Mouse (Mus musculus) midbrain, embryonic 15.5 days (tissue): ENCODE measurements around the gene Pawr. TPM values are rescaled to one million over a fixed set of nuclear protein-coding genes. Genes with fewer than 3 reads are reported as not detected.
"Not testable (repeated sequence)": the region's sequence is repeated elsewhere in the genome, so short reads cannot be mapped to it uniquely, and the experiment has no call there.

Experiments used
- ATAC-seq: fragments of 200-750 bp; cut with Nextera tagmentation; replicated peaks from 2 replicates; pipeline ENCODE4 v1.8.0; 2017; ENCODE audit warnings: moderate TSS enrichment
- H3K27ac ChIP-seq: fragments of 300-500 bp; sonication (generic); 2 replicates; pipeline ENCODE4 v1.5.1; 2015; ENCODE audit warnings: mild to moderate bottlenecking, inconsistent platforms
- H3K27me3 ChIP-seq: fragments of 300-500 bp; sonication (generic); replicated peaks from 2 replicates; pipeline ENCODE4 v1.6.1; 2015; ENCODE audit warnings: inconsistent platforms
- H3K36me3 ChIP-seq: fragments of 300-500 bp; sonication (generic); replicated peaks from 2 replicates; pipeline ENCODE4 v1.6.1; 2015; ENCODE audit warnings: inconsistent platforms
- H3K4me1 ChIP-seq: fragments of 300-500 bp; sonication (generic); 2 replicates; pipeline ENCODE4 v1.6.1; 2015; ENCODE audit warnings: inconsistent platforms
- H3K4me2 ChIP-seq: fragments of 300-500 bp; sonication (generic); 2 replicates; pipeline ENCODE4 v1.6.1; 2015; ENCODE audit warnings: inconsistent platforms, mild to moderate bottlenecking, moderate library complexity
- H3K4me3 ChIP-seq: fragments of 300-500 bp; sonication (generic); 2 replicates; pipeline ENCODE4 v1.5.1; 2015; ENCODE audit warnings: mild to moderate bottlenecking, inconsistent platforms
- H3K9ac ChIP-seq: fragments of 300-500 bp; sonication (generic); 2 replicates; pipeline ENCODE4 v1.6.1; 2015; ENCODE audit warnings: mild to moderate bottlenecking, inconsistent platforms
- H3K9me3 ChIP-seq: fragments of 300-500 bp; sonication (generic); 2 replicates; pipeline ENCODE4 v1.6.1; 2016; ENCODE audit warnings: inconsistent platforms
- WGBS: fragments of 180-500 bp; shearing (Covaris S2); methylation state at CpG from one replicate; pipeline ENCODE4 v1.1.7; 2015; ENCODE audit warnings: mixed read lengths; 5-methylcytosine and 5-hydroxymethylcytosine counted together
- polyA plus RNA-seq: library from polyadenylated mRNA; unstranded; fragments of >200 nt; fragmentation: Nextera tagmentation; extraction: Ambion mirVana; gene quantifications from 2 replicates; pipeline ENCODE4 v1.2.1, GENCODE M21; 2015

Pawr gene
- polyA plus RNA-seq, 1 experiment from 2014 or later = 2.5 TPM

DNA sequence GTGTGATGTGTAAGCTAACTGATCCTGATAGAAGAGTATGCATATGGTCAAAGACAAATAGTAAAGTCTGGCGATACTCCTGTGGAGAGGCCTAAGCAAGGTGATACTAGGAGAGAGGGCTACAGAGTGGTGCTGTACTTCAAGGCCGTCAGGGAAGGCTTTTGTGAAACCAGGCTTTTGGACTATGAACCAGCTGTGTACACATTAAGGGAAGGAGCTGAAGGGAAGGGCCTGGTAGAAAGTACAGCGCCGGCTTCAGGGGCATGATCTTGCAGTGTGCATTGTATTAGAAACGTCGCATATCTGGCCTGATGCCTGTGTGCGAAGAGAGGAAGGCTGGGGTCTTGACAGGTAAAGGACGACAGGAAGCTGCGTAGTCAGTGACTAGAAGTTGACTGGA lies 13.2 kb downstream of the Pawr start:
- Histone ChIP-seq H3K4me1 (no peaks in the 10 kb centered on the region), H3K27me3 (no peaks in the 10 kb centered on the region), H3K27ac (no peak overlapping the region), H3K36me3 (no peaks in the 10 kb centered on the region), H3K9ac (no peak overlapping the region), H3K4me3 (no peak overlapping the region), H3K4me2 (no peak overlapping the region), H3K9me3 (no peaks in the 10 kb centered on the region)
- WGBS = 95% methylated on average over 9 of the region's 9 CpGs
- no peak for ATAC-seq

DNA sequence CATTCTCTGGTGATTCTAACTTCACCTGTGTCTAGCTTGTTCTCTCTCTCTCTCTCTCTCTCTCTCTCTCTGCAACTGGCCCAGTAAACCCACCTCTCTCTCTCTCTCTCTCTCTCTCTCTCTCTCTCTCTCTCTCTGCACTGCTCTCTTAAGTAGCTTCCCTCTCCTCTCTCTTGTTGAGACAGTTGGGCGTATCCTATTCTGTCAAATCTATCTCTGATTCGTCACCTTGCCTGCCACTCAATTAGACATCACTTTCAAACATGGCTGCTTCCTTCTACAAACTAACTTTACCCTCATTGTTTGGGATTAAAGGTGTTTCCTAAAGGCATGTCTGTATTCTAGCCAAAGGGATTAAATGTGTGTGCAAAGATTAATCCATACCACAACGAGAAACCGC lies 14.4 kb downstream of the Pawr start:
- not testable (repeated sequence) for H3K4me3 ChIP-seq, H3K27ac ChIP-seq, H3K4me2 ChIP-seq, H3K27me3 ChIP-seq, H3K9me3 ChIP-seq, H3K4me1 ChIP-seq, H3K36me3 ChIP-seq, ATAC-seq, H3K9ac ChIP-seq
- 95% methylated on average over 4 of the region's 4 CpGs for WGBS

DNA sequence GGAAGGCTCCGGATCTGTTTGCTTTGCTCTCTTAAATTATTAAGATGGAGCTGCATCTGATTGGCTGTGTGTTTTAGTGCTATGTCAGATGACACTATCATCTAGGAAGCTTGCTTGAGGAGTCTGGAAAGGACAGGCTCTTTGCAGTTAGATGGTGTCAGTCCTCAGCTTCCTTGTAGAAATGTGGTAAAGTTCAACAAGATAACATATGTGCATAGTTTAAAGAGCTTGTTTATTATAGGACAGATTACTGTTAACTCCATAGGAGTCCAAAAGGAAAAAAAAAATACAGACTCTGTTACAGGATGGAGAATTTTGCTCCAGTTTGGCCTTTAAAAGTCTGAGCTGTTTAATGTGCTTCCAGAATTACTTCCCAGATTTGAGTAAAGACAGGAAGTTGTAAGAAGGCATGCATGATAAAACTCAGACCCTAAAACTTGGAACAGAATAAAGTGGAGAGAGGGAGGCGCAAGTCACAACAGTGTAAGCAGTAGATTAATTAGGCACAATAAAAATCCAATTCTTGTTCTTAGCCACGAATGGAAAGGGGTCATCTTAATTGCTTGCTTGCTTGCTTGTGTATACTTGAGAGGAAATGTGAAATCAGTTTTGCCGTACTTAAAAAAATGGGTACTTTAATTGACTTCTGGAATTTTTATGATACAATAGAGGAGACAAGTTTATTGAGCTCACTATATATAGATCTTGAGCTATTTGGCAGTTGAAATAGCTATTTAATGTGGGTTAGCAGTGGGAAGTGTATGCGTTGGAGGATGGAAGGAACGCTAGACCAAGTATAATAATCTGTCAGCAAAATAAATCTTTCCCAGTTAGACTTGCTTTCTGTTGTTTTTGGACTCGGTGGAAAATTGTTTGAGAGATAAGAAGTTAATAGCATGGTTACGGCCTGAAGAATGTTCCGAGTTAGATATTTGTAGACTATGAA lies 18.5 kb downstream of the Pawr start:
- H3K36me3 ChIP-seq = no peaks in the 10 kb centered on the region
- no peak overlapping the region for H3K4me2 ChIP-seq
- no peaks in the 10 kb centered on the region for H3K9me3 ChIP-seq
- H3K9ac ChIP-seq = no peak overlapping the region
- H3K4me1 ChIP-seq = peaks cover 3% of the 10 kb centered on the region; the same call in 1 of the 2 replicates
- no peak overlapping the region for H3K27ac ChIP-seq
- no peaks in the 10 kb centered on the region for H3K27me3 ChIP-seq
- H3K4me3 ChIP-seq = no peak overlapping the region
- 88% methylated on average over 9 of the region's 9 CpGs for WGBS
- ATAC-seq = no peak

DNA sequence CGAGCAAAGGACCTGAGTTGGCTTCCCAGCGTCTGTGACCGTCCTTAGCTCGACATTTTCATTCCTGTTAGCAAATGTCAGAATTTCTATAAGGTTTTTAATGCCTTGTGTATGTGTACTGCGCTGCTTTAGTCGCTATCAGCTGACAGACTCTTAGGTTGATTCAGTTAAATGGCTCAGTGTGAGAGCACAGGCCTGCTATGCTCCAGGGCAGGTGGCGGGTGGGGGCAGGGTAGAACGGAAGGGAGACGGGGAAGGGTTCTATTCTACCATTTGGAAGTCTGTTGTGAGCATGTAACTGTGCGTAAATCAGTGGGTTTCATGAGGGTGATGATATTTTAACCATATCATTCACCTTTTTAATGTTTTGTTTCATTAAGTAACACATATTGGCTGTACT lies 21.0 kb downstream of the Pawr start:
- Histone ChIP-seq H3K4me3 (no peak overlapping the region), H3K4me1 (peaks cover 3% of the 10 kb centered on the region; the same call in 1 of the 2 replicates), H3K27me3 (no peaks in the 10 kb centered on the region), H3K9ac (no peak overlapping the region), H3K27ac (no peak overlapping the region), H3K9me3 (no peaks in the 10 kb centered on the region), H3K4me2 (no peak overlapping the region), H3K36me3 (no peaks in the 10 kb centered on the region)
- WGBS = 88% methylated on average over 10 of the region's 10 CpGs
- no peak for ATAC-seq

DNA sequence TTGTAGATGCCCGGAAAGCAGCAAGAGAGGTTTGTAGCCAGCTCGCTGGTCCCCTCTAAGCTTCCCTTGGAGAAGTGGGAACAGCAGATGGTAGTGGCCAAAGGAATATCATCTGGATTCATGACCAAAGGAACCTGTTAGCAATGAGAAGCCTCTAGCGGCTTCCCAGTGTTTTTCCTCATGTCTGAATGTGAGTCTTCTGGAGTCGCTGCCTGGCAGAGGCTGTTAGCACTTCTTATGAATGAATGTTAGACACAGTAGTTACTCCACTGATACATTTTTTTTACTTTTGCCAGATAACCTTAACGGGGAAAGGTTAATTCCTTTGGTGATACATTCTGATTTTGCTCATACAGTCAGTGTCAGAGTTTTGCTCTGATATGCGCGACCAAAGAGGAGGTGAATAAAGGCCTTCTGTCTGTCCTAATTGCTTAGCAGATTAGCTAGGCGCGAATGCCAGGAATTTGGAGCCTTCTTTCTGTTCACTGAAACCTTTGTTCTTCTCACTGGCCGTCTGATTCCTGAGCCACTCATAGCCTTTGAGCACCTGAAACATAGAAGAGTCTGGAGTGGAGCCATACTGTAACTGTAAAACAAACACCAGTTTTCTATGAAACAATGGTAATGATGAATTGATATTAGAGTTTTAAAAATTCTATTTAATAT lies 22.9 kb downstream of the Pawr start:
- Histone ChIP-seq H3K27ac (no peak overlapping the region), H3K4me1 (peaks cover 3% of the 10 kb centered on the region; the same call in 1 of the 2 replicates), H3K9me3 (no peaks in the 10 kb centered on the region), H3K4me3 (no peak overlapping the region), H3K27me3 (no peaks in the 10 kb centered on the region), H3K4me2 (no peak overlapping the region), H3K9ac (no peak overlapping the region), H3K36me3 (no peaks in the 10 kb centered on the region)
- WGBS = 18% methylated on average over 10 of the region's 10 CpGs
- ATAC-seq = no peak

DNA sequence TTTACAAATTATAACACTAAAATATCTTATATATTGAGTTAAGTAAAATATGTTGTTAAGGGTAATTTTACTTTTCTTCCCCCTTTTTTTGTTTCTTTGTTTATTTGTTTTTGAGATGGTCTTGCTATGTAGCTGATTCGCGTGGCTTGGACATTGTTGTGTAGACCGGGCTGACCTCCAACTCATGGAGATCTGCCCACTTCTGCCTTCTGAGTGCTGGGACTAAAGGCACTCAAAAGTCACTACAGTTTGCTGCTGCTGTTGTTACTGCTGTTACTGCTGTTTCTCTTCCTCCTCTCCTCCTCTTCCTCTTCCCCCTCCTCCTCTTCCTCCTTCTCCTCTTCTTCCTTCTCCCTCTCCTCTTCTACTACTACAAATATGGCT lies 23.5 kb downstream of the Pawr start:
- no peaks in the 10 kb centered on the region for H3K27me3 ChIP-seq
- H3K9me3 ChIP-seq = no peaks in the 10 kb centered on the region
- H3K4me3 ChIP-seq = no peak overlapping the region
- H3K9ac ChIP-seq = no peak overlapping the region
- no peaks in the 10 kb centered on the region for H3K36me3 ChIP-seq
- H3K4me1 ChIP-seq = peaks cover 3% of the 10 kb centered on the region; the same call in 1 of the 2 replicates
- no peak overlapping the region for H3K4me2 ChIP-seq
- H3K27ac ChIP-seq = no peak overlapping the region
- 86% methylated on average over 3 of the region's 3 CpGs for WGBS
- ATAC-seq = no peak

DNA sequence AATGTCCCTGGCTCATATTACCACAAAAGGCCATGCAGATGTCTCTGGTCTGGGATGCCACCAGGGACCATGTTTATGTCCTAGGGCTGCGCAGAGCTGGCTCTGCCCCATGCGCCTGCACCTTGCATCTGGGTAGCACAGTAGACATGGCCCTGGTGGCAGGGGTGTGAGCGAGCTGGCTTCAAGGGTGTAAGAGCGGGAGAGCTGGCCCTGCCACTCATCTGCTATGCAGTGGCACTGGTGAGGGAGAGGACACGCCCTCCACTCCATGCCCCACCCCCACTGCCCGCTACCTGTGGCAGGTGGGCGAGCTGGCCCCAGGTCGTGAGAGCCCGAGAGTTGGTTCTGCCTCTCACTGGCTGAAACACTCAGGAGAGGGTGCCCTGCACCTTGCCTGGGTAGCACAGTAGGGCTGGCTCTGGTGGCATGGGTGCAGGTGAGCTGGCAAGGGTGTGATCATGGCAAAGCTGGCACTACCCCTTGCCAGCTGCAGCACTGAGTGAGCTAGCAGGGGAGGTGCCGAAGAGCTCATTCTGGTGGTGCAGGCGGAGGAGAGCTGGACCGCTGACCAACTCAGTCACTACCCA lies 24.8 kb downstream of the Pawr start:
- H3K27me3 ChIP-seq = no peaks in the 10 kb centered on the region
- H3K9ac ChIP-seq = no peak overlapping the region
- H3K4me3 ChIP-seq = no peak overlapping the region
- H3K36me3 ChIP-seq = no peaks in the 10 kb centered on the region
- 0 out of 2 replicates have a peak, but pooled peaks have one; percentile 53 for ATAC-seq
- H3K27ac ChIP-seq = no peak overlapping the region
- H3K4me1 ChIP-seq = peaks cover 5% of the 10 kb centered on the region; the same call in 1 of the 2 replicates
- WGBS = 93% methylated on average over 12 of the region's 12 CpGs
- no peak overlapping the region for H3K4me2 ChIP-seq
- no peaks in the 10 kb centered on the region for H3K9me3 ChIP-seq

DNA sequence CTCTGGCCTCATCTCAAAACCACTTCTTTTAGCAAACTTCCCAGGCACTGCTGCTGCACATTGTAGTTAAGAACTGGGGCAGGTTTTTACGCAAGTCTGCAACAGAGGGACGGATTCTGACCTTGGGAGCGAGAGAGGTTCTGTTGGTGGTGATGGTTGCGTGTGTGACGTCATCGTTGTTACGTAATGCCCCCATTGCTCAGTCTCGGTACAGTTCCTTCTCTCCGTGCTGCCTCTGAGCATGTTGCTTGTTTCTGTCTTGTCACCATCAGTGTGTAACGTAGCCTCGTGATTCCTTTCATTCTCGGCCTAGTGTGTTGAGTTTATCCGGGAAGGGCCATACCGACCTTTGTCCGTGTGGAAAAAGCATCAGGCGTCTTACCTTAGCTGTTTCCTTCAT lies 28.1 kb downstream of the Pawr start:
- WGBS = 84% methylated on average over 16 of the region's 16 CpGs
- H3K36me3 ChIP-seq = no peaks in the 10 kb centered on the region
- no peak overlapping the region for H3K4me2 ChIP-seq
- no peaks in the 10 kb centered on the region for H3K9me3 ChIP-seq
- H3K27ac ChIP-seq = no peak overlapping the region
- ATAC-seq = no peak
- no peak overlapping the region for H3K9ac ChIP-seq
- no peak overlapping the region for H3K4me3 ChIP-seq
- H3K4me1 ChIP-seq = peaks cover 2% of the 10 kb centered on the region; the same call in 1 of the 2 replicates
- no peaks in the 10 kb centered on the region for H3K27me3 ChIP-seq

DNA sequence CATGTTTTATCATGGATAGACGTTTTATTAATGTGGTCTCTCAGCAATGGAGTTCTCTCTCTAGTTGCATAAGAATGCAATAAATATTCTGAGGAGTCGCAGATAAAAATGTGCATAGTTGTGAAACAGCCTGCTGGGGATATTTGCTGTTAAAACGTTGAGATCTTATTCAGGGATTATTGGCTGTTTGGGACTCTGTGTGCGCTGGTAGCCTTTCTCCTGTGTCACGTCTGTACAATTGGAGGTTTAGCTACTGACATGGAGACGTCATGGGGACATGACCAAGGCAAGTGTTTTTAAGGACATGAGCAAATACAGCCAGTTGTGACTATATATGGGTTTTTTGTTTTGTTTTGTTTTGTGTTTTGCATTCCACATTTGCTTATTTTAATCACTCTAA lies 28.9 kb downstream of the Pawr start:
- Histone ChIP-seq H3K9ac (no peak overlapping the region), H3K9me3 (no peaks in the 10 kb centered on the region), H3K36me3 (no peaks in the 10 kb centered on the region), H3K4me3 (no peak overlapping the region), H3K27me3 (no peaks in the 10 kb centered on the region), H3K4me1 (peaks cover 2% of the 10 kb centered on the region; the same call in 1 of the 2 replicates), H3K4me2 (no peak overlapping the region), H3K27ac (no peak overlapping the region)
- WGBS = 35% methylated on average over 6 of the region's 6 CpGs
- no peak for ATAC-seq

DNA sequence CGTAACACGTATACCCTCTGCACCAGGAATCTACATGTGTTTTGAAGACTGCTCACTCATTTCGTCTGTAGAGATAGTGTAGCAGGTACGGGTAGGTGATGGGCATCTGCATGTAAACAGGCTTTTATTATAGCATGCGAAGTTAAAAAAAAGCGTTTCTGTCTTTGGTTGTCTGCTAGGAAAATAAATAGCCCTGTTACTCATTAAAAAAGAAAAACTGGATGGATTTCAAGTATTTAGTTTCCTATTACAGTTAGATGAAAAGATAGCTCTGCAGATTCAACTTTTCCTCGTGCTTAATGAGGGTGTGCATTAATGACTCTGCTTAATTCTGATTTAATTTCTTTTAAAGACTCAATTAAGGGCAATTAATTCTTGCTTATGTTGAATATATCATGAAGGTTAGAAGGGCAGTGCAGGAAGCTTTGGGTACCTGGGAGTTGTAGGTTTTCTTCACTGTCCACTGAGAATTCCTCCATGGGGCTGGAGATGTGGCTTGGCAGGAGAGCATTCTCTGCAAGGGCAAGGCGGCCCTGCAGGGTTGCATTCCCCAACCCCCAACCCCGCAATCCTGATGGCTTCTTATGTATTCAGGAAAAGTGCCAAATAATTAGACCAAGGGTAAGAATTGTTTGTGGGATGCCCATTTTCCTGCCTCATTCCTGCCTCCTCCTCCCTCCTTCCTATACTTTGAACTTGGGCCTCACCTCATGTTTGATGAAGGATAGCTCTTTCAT lies 29.7 kb downstream of the Pawr start:
- Histone ChIP-seq H3K27me3 (no peaks in the 10 kb centered on the region), H3K36me3 (no peaks in the 10 kb centered on the region), H3K4me3 (no peak overlapping the region), H3K4me1 (peaks cover 2% of the 10 kb centered on the region; the same call in 1 of the 2 replicates), H3K9ac (no peak overlapping the region), H3K4me2 (no peak overlapping the region), H3K9me3 (no peaks in the 10 kb centered on the region), H3K27ac (no peak overlapping the region)
- WGBS = 65% methylated on average over 9 of the region's 9 CpGs
- no peak for ATAC-seq

DNA sequence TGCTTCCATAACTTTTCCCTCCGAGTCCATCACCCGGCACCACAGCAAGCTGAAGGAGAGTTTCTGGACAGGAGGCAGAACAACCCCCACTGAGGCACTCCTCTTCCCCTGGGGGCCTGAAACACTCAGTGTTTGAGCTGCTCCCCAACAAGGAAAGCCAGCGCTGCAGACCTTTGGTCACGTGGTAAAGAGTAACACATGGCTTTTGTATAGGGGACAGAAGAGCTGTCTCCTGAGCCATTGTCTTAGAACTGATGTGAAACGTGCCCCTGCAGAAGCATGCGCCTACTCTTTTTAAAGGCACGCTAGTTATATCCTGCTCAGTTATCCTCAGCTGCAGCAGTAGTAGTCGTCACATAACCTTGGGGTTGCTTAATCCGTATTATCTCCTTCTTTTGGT lies 32.0 kb downstream of the Pawr start:
- no peak overlapping the region for H3K27ac ChIP-seq
- ATAC-seq = no peak
- H3K4me3 ChIP-seq = no peak overlapping the region
- no peak overlapping the region for H3K9ac ChIP-seq
- H3K36me3 ChIP-seq = no peaks in the 10 kb centered on the region
- no peak overlapping the region for H3K4me2 ChIP-seq
- no peaks in the 10 kb centered on the region for H3K27me3 ChIP-seq
- 43% methylated on average over 9 of the region's 9 CpGs for WGBS
- no peaks in the 10 kb centered on the region for H3K9me3 ChIP-seq
- peaks cover 2% of the 10 kb centered on the region; the same call in 1 of the 2 replicates for H3K4me1 ChIP-seq
